ENCODE assay signal across 24 mouse cellular contexts in the genomic region with DNA sequence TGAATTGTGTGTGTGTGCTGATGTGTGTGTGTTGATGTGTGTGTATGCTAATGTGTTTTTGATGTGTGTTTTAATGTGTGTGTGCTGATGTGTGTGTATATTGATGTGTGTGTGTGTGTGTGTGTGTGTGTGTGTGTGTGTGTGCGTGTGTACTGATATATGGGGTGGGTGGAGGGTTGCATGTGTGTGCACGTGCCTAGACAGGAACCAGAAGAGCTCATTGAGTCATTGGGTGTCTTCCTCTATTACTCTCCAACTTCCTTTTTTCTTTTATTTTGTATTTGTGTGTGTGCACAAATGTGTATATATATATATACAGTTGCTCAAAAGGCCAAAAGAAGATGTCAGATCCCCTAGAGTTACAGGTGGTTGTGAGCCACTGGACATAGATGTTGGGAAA.
DNase-seq lines count a peak whose midpoint lies in the region; ATAC-seq and TF ChIP-seq lines count a peak whose summit lies in the region.
"Had no signal": no experiment of that assay in that cellular context is flagged by ENCODE, and none has a peak within 500 bp of the region (broad histone marks: within the 10 kb centered on the region; RNA-seq: fewer than 3 reads in every experiment).

No protein-coding gene starts in this region.

- ATAC-seq in liver, postnatal 0 days = no peak
- ATAC-seq in liver, embryonic 11.5 days (replicated peaks; ENCODE audit: low FRiP score) = no peak
- peak; percentile 69 for ATAC-seq in granulocyte monocyte progenitor cell, adult 5-6 weeks (replicated peaks; ENCODE audit: poor library complexity, severe bottlenecking)
- ATAC-seq in megakaryocyte, adult 5-6 weeks (ENCODE audit: poor library complexity, severe bottlenecking) = 0 out of 2 replicates have a peak, but pooled peaks have one; percentile 38
- no peak for ATAC-seq in neural tube, embryonic 15.5 days (ENCODE audit: low FRiP score)
- ATAC-seq: activated CD4-positive, CD25-positive, alpha-beta regulatory T cell, adult 4 months; CD4-positive, CD25-positive, alpha-beta regulatory T cell, adult 4 months; forebrain, embryonic 13.5 days; forebrain, embryonic 15.5 days; Patski had no signal

- no peaks in the 10 kb centered on the region for H3K4me1 ChIP-seq in liver, postnatal 0 days (ENCODE audit: insufficient read depth)
- no peaks in the 10 kb centered on the region for H3K4me1 ChIP-seq in liver, embryonic 11.5 days (replicated peaks; ENCODE audit: control insufficient read depth, insufficient read depth, low read length)
- no peaks in the 10 kb centered on the region for H3K4me1 ChIP-seq in neural tube, embryonic 15.5 days
- H3K4me1 ChIP-seq: embryonic facial prominence, embryonic 12.5 days; forebrain, embryonic 13.5 days; forebrain, embryonic 15.5 days had no signal

- TF ChIP-seq EP300 in liver, postnatal 0 days (IDR thresholded peaks at IDR 0.05; ENCODE audit: low read depth) = no peak

- no peaks in the 10 kb centered on the region for H3K9me3 ChIP-seq in liver, postnatal 0 days (ENCODE audit: low read length)
- H3K9me3 ChIP-seq in liver, embryonic 11.5 days (ENCODE audit: control insufficient read depth, low read length) = no peaks in the 10 kb centered on the region
- H3K9me3 ChIP-seq in neural tube, embryonic 15.5 days (replicated peaks) = no peaks in the 10 kb centered on the region
- H3K9me3 ChIP-seq: embryonic facial prominence, embryonic 12.5 days; forebrain, embryonic 15.5 days had no signal

- H3K4me3 ChIP-seq in liver, postnatal 0 days (ENCODE audit: low read depth, low read length) = no peak overlapping the region
- no peak overlapping the region for H3K4me3 ChIP-seq in liver, embryonic 11.5 days (ENCODE audit: low read depth, low read length)
- no peak overlapping the region for H3K4me3 ChIP-seq in neural tube, embryonic 15.5 days (replicated peaks)
- H3K4me3 ChIP-seq: embryonic facial prominence, embryonic 10.5 days; embryonic facial prominence, embryonic 12.5 days; forebrain, embryonic 13.5 days; forebrain, embryonic 15.5 days had no signal

- no peak overlapping the region for H3K4me2 ChIP-seq in liver, postnatal 0 days (ENCODE audit: low read depth, low read length)
- no peak overlapping the region for H3K4me2 ChIP-seq in liver, embryonic 11.5 days
- H3K4me2 ChIP-seq in neural tube, embryonic 15.5 days = no peak overlapping the region
- H3K4me2 ChIP-seq: embryonic facial prominence, embryonic 12.5 days; forebrain, embryonic 13.5 days; forebrain, embryonic 15.5 days had no signal

- no peaks in the 10 kb centered on the region for H3K36me3 ChIP-seq in liver, postnatal 0 days (replicated peaks; ENCODE audit: insufficient read depth, low read length)
- H3K36me3 ChIP-seq in liver, embryonic 11.5 days (ENCODE audit: control insufficient read depth, insufficient read depth, low read length) = no peaks in the 10 kb centered on the region
- H3K36me3 ChIP-seq in neural tube, embryonic 15.5 days = no peaks in the 10 kb centered on the region
- H3K36me3 ChIP-seq: embryonic facial prominence, embryonic 10.5 days; embryonic facial prominence, embryonic 12.5 days; forebrain, embryonic 15.5 days; G1E had no signal

- peak; percentile 4 for DNase-seq in liver, postnatal 0 days
- no peak for DNase-seq in liver, embryonic 11.5 days (ENCODE audit: low spot score)
- peak; percentile 1 for DNase-seq in 416B (ENCODE audit: low read depth)
- no peak for DNase-seq in left cerebral cortex, adult 9 months (ENCODE audit: low spot score in 2 of 2)
- DNase-seq in urinary bladder, postnatal 10 days (ENCODE audit: low spot score) = no peak
- DNase-seq: adrenal gland, adult 8-10 months; adrenal gland, postnatal 14 days; adrenal gland, postnatal 36 days; B cell, adult 2 months; cerebellum, adult 11-12 months; cerebellum, adult 2 months; cerebellum, adult 9-10 months; cerebellum, postnatal 25 days had no signal

- H3K9ac ChIP-seq in liver, postnatal 0 days (replicated peaks) = no peak overlapping the region
- H3K9ac ChIP-seq in liver, embryonic 11.5 days (ENCODE audit: low read depth, low read length) = no peak overlapping the region
- no peak overlapping the region for H3K9ac ChIP-seq in neural tube, embryonic 15.5 days (replicated peaks)
- H3K9ac ChIP-seq: embryonic facial prominence, embryonic 12.5 days; forebrain, embryonic 13.5 days; forebrain, embryonic 15.5 days had no signal

- H3K27me3 ChIP-seq in liver, postnatal 0 days (ENCODE audit: insufficient read depth, low read length) = no peaks in the 10 kb centered on the region
- H3K27me3 ChIP-seq in liver, embryonic 11.5 days (replicated peaks; ENCODE audit: control insufficient read depth, insufficient read depth, low read length) = no peaks in the 10 kb centered on the region
- no peaks in the 10 kb centered on the region for H3K27me3 ChIP-seq in neural tube, embryonic 15.5 days (replicated peaks)
- H3K27me3 ChIP-seq: embryonic facial prominence, embryonic 12.5 days; forebrain, embryonic 13.5 days; forebrain, embryonic 15.5 days had no signal

- no peak overlapping the region for H3K27ac ChIP-seq in liver, postnatal 0 days (ENCODE audit: low read depth)
- no peak overlapping the region for H3K27ac ChIP-seq in liver, embryonic 11.5 days (ENCODE audit: low read depth, low read length)
- no peak overlapping the region for H3K27ac ChIP-seq in neural tube, embryonic 15.5 days (replicated peaks)
- H3K27ac ChIP-seq: embryonic facial prominence, embryonic 10.5 days; embryonic facial prominence, embryonic 12.5 days; forebrain, embryonic 13.5 days; forebrain, embryonic 15.5 days had no signal

- TF ChIP-seq CTCF in liver, postnatal 0 days (IDR thresholded peaks at IDR 0.05; ENCODE audit: low read depth) = no peak

- WGBS in liver, postnatal 0 days (ENCODE audit: insufficient replicate concordance) = 31% methylated on average over 2 of the region's 2 CpGs
- 70% methylated on average over 2 of the region's 2 CpGs for WGBS in liver, embryonic 11.5 days
- WGBS in neural tube, embryonic 15.5 days = 92% methylated on average over 2 of the region's 2 CpGs

Comparison
In these comparisons a context has a peak if more than half of its experiments do, and no peak if none do; other contexts are left out.
1. DNase-seq: peak in liver, postnatal 0 days (single experiment) and 416B (single experiment); none in liver, embryonic 11.5 days (single experiment), left cerebral cortex, adult 9 months (0 of 2) and urinary bladder, postnatal 10 days (single experiment).
2. ATAC-seq: peak in granulocyte monocyte progenitor cell, adult 5-6 weeks (single experiment) and megakaryocyte, adult 5-6 weeks (single experiment); none in liver, postnatal 0 days (single experiment), liver, embryonic 11.5 days (single experiment) and neural tube, embryonic 15.5 days (single experiment).